Mouse (Mus musculus) neural tube, embryonic 13.5 days (tissue): Measurements from ENCODE around the gene Ctnna2. TPM values are rescaled to one million over a fixed set of nuclear protein-coding genes. Genes with fewer than 3 reads are reported as not detected.

Source experiments
- ATAC-seq: fragments of 200-750 bp; cut with Nextera tagmentation; 2 replicates; pipeline ENCODE4 v1.8.0; 2017; ENCODE audit warnings: low read depth, mild to moderate bottlenecking, moderate TSS enrichment, moderate library complexity
- H3K27ac ChIP-seq: fragments of 300-500 bp; sonication (generic); replicated peaks from 2 replicates; pipeline ENCODE4 v1.5.1; 2015; ENCODE audit warnings: moderate library complexity, mild to moderate bottlenecking, inconsistent platforms
- H3K27me3 ChIP-seq: fragments of 300-500 bp; sonication (generic); 2 replicates; pipeline ENCODE4 v1.6.1; 2015; ENCODE audit warnings: mild to moderate bottlenecking, inconsistent platforms
- H3K36me3 ChIP-seq: fragments of 300-500 bp; sonication (generic); 2 replicates; pipeline ENCODE4 v1.6.1; 2015; ENCODE audit warnings: mild to moderate bottlenecking, inconsistent platforms
- H3K4me1 ChIP-seq: fragments of 300-500 bp; sonication (generic); replicated peaks from 2 replicates; pipeline ENCODE4 v1.6.1; 2015; ENCODE audit warnings: inconsistent platforms
- H3K4me2 ChIP-seq: fragments of 300-500 bp; sonication (generic); 2 replicates; pipeline ENCODE4 v1.6.1; 2015; ENCODE audit warnings: inconsistent platforms, mild to moderate bottlenecking, moderate library complexity
- H3K4me3 ChIP-seq: fragments of 300-500 bp; sonication (generic); 2 replicates; pipeline ENCODE4 v1.5.1; 2015; ENCODE audit warnings: mild to moderate bottlenecking, inconsistent platforms
- H3K9ac ChIP-seq: fragments of 300-500 bp; sonication (generic); 2 replicates; pipeline ENCODE4 v1.6.1; 2015; ENCODE audit warnings: moderate library complexity, mild to moderate bottlenecking, inconsistent platforms
- H3K9me3 ChIP-seq: fragments of 300-500 bp; sonication (generic); 2 replicates; pipeline ENCODE4 v1.6.1; 2016; ENCODE audit warnings: inconsistent platforms
- WGBS: fragments of 180-500 bp; shearing (Covaris S2); methylation state at CpG from one replicate; pipeline ENCODE4 v1.1.7; 2015; 5-methylcytosine and 5-hydroxymethylcytosine counted together
- polyA plus RNA-seq: library from polyadenylated mRNA; unstranded; fragments of >200 nt; fragmentation: Nextera tagmentation; extraction: Ambion mirVana; gene quantifications from 2 replicates; pipeline ENCODE4 v1.2.1, GENCODE M21; 2015

Gene Ctnna2
- polyA plus RNA-seq, 1 experiment from 2014 or later, result 115 TPM

GRCm38 (mm10) chr6:77868119-77868518 is 111.4 kb downstream of the Ctnna2 start:
- Histone ChIP-seq H3K4me3 (no peak overlapping the region), H3K27ac (no peak overlapping the region), H3K27me3 (no peaks in the 10 kb centered on the region), H3K9ac (no peak overlapping the region), H3K4me2 (no peak overlapping the region), H3K9me3 (no peaks in the 10 kb centered on the region), H3K36me3 (no peaks in the 10 kb centered on the region), H3K4me1 (no peaks in the 10 kb centered on the region)
- ATAC-seq, result no peak
- WGBS, result 61% methylated on average over 3 of the region's 3 CpGs

GRCm38 (mm10) chr6:77863379-77863778 is 116.1 kb downstream of the Ctnna2 start:
- Histone ChIP-seq H3K4me1 (no peaks in the 10 kb centered on the region), H3K9me3 (no peaks in the 10 kb centered on the region), H3K4me3 (no peak overlapping the region), H3K27ac (no peak overlapping the region), H3K27me3 (no peaks in the 10 kb centered on the region), H3K9ac (no peak overlapping the region), H3K4me2 (no peak overlapping the region), H3K36me3 (no peaks in the 10 kb centered on the region)
- ATAC-seq, result no peak
- 92% methylated on average over 2 of the region's 2 CpGs for WGBS

GRCm38 (mm10) chr6:77862781-77863180 is 116.7 kb downstream of the Ctnna2 start:
- Histone ChIP-seq H3K9ac (no peak overlapping the region), H3K4me1 (no peaks in the 10 kb centered on the region), H3K4me3 (no peak overlapping the region), H3K27ac (no peak overlapping the region), H3K4me2 (no peak overlapping the region), H3K27me3 (no peaks in the 10 kb centered on the region), H3K36me3 (no peaks in the 10 kb centered on the region), H3K9me3 (no peaks in the 10 kb centered on the region)
- 80% methylated on average over 6 of the region's 6 CpGs for WGBS
- no peak for ATAC-seq

GRCm38 (mm10) chr6:77849438-77849837 is 130.1 kb downstream of the Ctnna2 start:
- Histone ChIP-seq H3K4me3 (no peak overlapping the region), H3K36me3 (no peaks in the 10 kb centered on the region), H3K27me3 (no peaks in the 10 kb centered on the region), H3K9me3 (no peaks in the 10 kb centered on the region), H3K27ac (no peak overlapping the region), H3K9ac (no peak overlapping the region), H3K4me1 (no peaks in the 10 kb centered on the region), H3K4me2 (no peak overlapping the region)
- 85% methylated on average over 1 of the region's 1 CpGs for WGBS
- ATAC-seq, result no peak

GRCm38 (mm10) chr6:77848796-77849195 is 130.7 kb downstream of the Ctnna2 start:
- H3K27me3 ChIP-seq, result no peaks in the 10 kb centered on the region
- no peaks in the 10 kb centered on the region for H3K9me3 ChIP-seq
- ATAC-seq, result no peak
- H3K27ac ChIP-seq, result no peak overlapping the region
- H3K36me3 ChIP-seq, result no peaks in the 10 kb centered on the region
- H3K4me3 ChIP-seq, result no peak overlapping the region
- no peaks in the 10 kb centered on the region for H3K4me1 ChIP-seq
- no peak overlapping the region for H3K4me2 ChIP-seq
- H3K9ac ChIP-seq, result no peak overlapping the region

GRCm38 (mm10) chr6:77847651-77848050 is 131.8 kb downstream of the Ctnna2 start:
- 88% methylated on average over 2 of the region's 2 CpGs for WGBS
- H3K36me3 ChIP-seq, result no peaks in the 10 kb centered on the region
- H3K4me1 ChIP-seq, result no peaks in the 10 kb centered on the region
- H3K27ac ChIP-seq, result no peak overlapping the region
- no peaks in the 10 kb centered on the region for H3K9me3 ChIP-seq
- H3K9ac ChIP-seq, result no peak overlapping the region
- no peaks in the 10 kb centered on the region for H3K27me3 ChIP-seq
- no peak overlapping the region for H3K4me2 ChIP-seq
- no peak overlapping the region for H3K4me3 ChIP-seq
- ATAC-seq, result no peak

GRCm38 (mm10) chr6:77839076-77839475 is 140.4 kb downstream of the Ctnna2 start:
- 54% methylated on average over 2 of the region's 2 CpGs for WGBS
- H3K27me3 ChIP-seq, result no peaks in the 10 kb centered on the region
- ATAC-seq, result no peak

GRCm38 (mm10) chr6:77838653-77839052 is 140.8 kb downstream of the Ctnna2 start:
- H3K9me3 ChIP-seq, result no peaks in the 10 kb centered on the region
- H3K4me2 ChIP-seq, result no peak overlapping the region
- peaks cover 17% of the 10 kb centered on the region for H3K4me1 ChIP-seq
- peak; percentile 86; the same call in 1 of the 2 replicates for ATAC-seq
- no peaks in the 10 kb centered on the region for H3K36me3 ChIP-seq
- H3K27ac ChIP-seq, result no peak overlapping the region
- H3K9ac ChIP-seq, result no peak overlapping the region
- no peak overlapping the region for H3K4me3 ChIP-seq
- H3K27me3 ChIP-seq, result no peaks in the 10 kb centered on the region

More at GRCm38 (mm10) chr6:77839076-77839475, 140.4 kb downstream of the Ctnna2 start:
- H3K9me3 ChIP-seq, result no peaks in the 10 kb centered on the region
- H3K27ac ChIP-seq, result no peak overlapping the region
- H3K4me1 ChIP-seq, result peaks cover 17% of the 10 kb centered on the region
- H3K9ac ChIP-seq, result no peak overlapping the region
- H3K36me3 ChIP-seq, result no peaks in the 10 kb centered on the region
- no peak overlapping the region for H3K4me2 ChIP-seq
- no peak overlapping the region for H3K4me3 ChIP-seq

GRCm38 (mm10) chr6:77837543-77837942 is 142.0 kb downstream of the Ctnna2 start:
- no peaks in the 10 kb centered on the region for H3K36me3 ChIP-seq
- WGBS, result 98% methylated on average over 3 of the region's 3 CpGs
- H3K27me3 ChIP-seq, result no peaks in the 10 kb centered on the region
- no peak overlapping the region for H3K4me2 ChIP-seq
- H3K4me1 ChIP-seq, result peaks cover 19% of the 10 kb centered on the region
- no peaks in the 10 kb centered on the region for H3K9me3 ChIP-seq
- no peak overlapping the region for H3K4me3 ChIP-seq
- 0 out of 2 replicates have a peak, but pooled peaks have one; percentile 20 for ATAC-seq
- no peak overlapping the region for H3K27ac ChIP-seq
- H3K9ac ChIP-seq, result no peak overlapping the region

- 79% methylated on average over 2 of the region's 2 CpGs for WGBS
- Histone ChIP-seq H3K4me2 (no peak overlapping the region), H3K9ac (no peak overlapping the region), H3K4me1 (peaks cover 31% of the 10 kb centered on the region), H3K9me3 (no peaks in the 10 kb centered on the region), H3K36me3 (no peaks in the 10 kb centered on the region), H3K27me3 (no peaks in the 10 kb centered on the region), H3K4me3 (no peak overlapping the region), H3K27ac (no peak overlapping the region)
- no peak for ATAC-seq
Observed at GRCm38 (mm10) chr6:77834680-77835079, 144.8 kb downstream of the Ctnna2 start.

GRCm38 (mm10) chr6:77827526-77827925 is 152.0 kb downstream of the Ctnna2 start:
- Histone ChIP-seq H3K27ac (no peak overlapping the region), H3K4me2 (no peak overlapping the region), H3K4me1 (peaks cover 15% of the 10 kb centered on the region), H3K9ac (no peak overlapping the region), H3K4me3 (no peak overlapping the region), H3K27me3 (no peaks in the 10 kb centered on the region), H3K9me3 (no peaks in the 10 kb centered on the region), H3K36me3 (no peaks in the 10 kb centered on the region)
- 35% methylated on average over 1 of the region's 1 CpGs for WGBS
- ATAC-seq, result peak; percentile 32; the same call in 1 of the 2 replicates

GRCm38 (mm10) chr6:77817116-77817515 is 162.4 kb downstream of the Ctnna2 start:
- Histone ChIP-seq H3K4me2 (no peak overlapping the region), H3K4me3 (no peak overlapping the region), H3K27me3 (no peaks in the 10 kb centered on the region), H3K9me3 (no peaks in the 10 kb centered on the region), H3K9ac (no peak overlapping the region), H3K4me1 (no peaks in the 10 kb centered on the region), H3K36me3 (no peaks in the 10 kb centered on the region), H3K27ac (no peak overlapping the region)
- 74% methylated on average over 3 of the region's 3 CpGs for WGBS
- no peak for ATAC-seq

GRCm38 (mm10) chr6:77811041-77811440 is 168.5 kb downstream of the Ctnna2 start:
- Histone ChIP-seq H3K36me3 (no peaks in the 10 kb centered on the region), H3K4me2 (no peak overlapping the region), H3K27me3 (no peaks in the 10 kb centered on the region), H3K9ac (no peak overlapping the region), H3K27ac (no peak overlapping the region; the same call in 1 of the 2 replicates), H3K9me3 (no peaks in the 10 kb centered on the region), H3K4me3 (no peak overlapping the region), H3K4me1 (peaks cover 9% of the 10 kb centered on the region; the same call in 1 of the 2 replicates)
- peak; percentile 72; the same call in 1 of the 2 replicates for ATAC-seq
- 66% methylated on average over 3 of the region's 3 CpGs for WGBS
